Mouse (Mus musculus) gonadal fat pad, adult 2 months (tissue): ENCODE measurements around the gene Utrn. TPM values are rescaled to one million over a fixed set of nuclear protein-coding genes. Genes with fewer than 3 reads are reported as not detected.

Source experiments
- DNase-seq: peaks from one replicate; pipeline ENCODE4 v3.0.0-alpha.2; 2012; ENCODE audit warnings: low read depth
- polyA plus RNA-seq: library from polyadenylated mRNA; depleted of rRNA; stranded (reverse); fragments of >200 nt; gene quantifications from 2 replicates; pipeline ENCODE4 v1.2.3, GENCODE M21; 2012

Gene Utrn
- polyA plus RNA-seq, 1 experiment: 31.9 TPM

DNA sequence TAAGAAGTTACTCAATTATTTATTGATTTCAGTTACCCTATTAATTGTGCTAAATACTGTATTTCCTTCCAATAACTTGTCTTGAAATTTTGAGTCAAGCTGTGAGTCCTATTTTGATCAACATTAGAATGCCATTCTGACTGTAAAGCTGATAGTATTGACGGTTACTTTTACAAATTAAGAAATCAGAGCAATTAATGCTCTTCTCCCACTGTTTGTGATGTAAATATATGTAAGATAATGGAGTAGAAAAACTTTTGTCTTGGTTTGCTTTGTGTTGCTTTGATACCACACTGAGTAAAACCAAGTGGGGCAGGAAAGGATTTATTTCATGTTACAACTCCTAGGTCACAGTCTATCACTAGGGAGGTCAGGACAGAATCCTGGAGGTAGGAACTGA, 327.4 kb downstream of the Utrn start:
- DNase-seq: no peak

- DNase-seq: no peak
Measured at GRCm38 (mm10) chr10:12535272-12535671, 333.9 kb downstream of the Utrn start.

DNA sequence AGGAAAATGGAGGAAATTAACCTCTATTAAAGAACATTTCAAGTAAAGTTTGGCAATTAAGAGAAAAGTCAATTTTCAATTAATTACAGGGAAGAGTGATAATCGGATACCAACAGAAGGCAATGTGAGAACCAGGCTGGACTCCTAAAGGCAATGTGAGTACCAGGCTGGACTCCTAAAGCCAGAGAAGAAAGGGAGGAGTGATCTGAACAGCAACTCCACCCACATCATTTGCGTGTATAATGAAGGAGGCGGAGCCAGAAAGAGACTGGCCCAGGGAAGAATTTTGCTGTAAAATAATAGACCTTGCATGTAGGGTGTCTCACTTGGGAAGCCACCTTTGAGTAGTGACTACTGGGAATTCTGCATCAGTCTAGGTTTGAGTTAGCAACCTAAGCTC, 334.4 kb downstream of the Utrn start:
- DNase-seq: no peak

DNA sequence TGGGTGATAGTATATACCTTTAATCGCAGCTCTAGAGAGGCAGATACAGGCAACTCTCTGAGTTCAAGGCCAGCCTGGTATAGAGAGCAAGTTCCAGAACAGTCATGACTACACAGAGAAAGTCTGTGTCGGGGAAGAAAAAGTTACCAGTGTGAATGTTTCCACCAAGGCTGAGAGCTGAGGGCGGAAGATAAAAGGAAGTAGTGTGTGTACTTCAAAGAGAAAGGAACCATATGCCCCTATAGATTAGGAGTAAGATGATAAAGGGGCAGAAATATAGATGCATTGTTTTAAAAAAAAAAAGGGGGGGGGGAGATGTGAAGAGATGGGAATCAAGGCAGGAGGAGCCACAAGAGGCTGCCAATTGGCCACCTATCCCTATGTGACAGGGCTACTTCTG, 334.9 kb downstream of the Utrn start:
- no peak for DNase-seq

- DNase-seq: no peak
Measured at GRCm38 (mm10) chr10:12522078-12522477, 347.1 kb downstream of the Utrn start.

GRCm38 (mm10) chr10:12518162-12518561, 351.0 kb downstream of the Utrn start:
- no peak for DNase-seq

GRCm38 (mm10) chr10:12505568-12505967, 363.6 kb downstream of the Utrn start:
- no peak for DNase-seq

GRCm38 (mm10) chr10:12500489-12500888, 368.7 kb downstream of the Utrn start:
- no peak for DNase-seq

GRCm38 (mm10) chr10:12497555-12497954, 371.6 kb downstream of the Utrn start:
- no peak for DNase-seq

DNA sequence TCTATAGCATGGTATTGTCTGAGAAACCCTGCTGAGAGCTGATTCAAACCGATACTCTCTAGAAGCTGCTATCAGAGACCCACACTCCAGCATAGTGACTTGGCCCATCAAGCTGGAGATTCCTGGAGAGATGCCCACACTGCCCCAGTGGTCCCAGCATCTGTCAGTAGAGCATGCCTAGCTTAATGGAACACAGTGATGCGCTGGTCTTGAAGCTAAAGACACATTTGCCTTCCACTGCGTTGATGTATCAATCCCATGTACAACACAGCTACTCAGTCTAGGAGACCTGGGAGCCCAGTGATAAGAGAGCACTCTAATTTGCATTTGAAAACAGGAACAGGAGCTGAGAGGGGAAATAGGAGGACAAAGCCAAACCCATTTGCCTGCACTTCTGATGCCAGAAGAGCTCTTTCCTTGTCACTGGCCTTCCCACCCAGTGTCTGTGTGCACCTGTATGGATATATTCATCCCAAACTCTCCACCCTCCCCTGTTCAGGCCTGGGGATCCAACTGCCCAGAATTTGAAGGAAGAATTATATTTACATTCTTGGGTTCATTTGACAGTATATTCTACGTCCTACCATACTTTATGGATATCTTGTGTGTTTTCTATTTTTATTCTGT, 379.5 kb downstream of the Utrn start:
- no peak for DNase-seq

DNA sequence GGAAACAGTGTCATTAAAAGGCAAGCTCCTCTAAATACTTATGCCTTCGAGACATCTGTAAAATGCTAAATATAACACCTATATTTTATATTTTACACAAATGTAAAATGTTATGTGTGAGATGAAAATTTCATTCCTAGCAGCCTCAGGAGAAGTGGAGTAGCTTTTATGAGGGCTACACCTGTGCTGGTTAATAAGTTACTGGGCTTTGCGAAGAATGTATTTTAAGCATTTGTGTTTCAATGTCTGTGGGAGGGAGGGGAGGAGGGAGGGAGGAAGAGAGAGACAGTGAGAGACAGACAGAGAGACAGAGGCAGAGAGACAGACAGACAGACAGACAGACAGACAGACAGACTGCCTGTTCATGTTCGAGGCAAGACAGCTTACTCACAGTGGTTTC, 380.6 kb downstream of the Utrn start:
- DNase-seq: no peak

GRCm38 (mm10) chr10:12488117-12488516, 381.0 kb downstream of the Utrn start:
- DNase-seq: no peak

DNA sequence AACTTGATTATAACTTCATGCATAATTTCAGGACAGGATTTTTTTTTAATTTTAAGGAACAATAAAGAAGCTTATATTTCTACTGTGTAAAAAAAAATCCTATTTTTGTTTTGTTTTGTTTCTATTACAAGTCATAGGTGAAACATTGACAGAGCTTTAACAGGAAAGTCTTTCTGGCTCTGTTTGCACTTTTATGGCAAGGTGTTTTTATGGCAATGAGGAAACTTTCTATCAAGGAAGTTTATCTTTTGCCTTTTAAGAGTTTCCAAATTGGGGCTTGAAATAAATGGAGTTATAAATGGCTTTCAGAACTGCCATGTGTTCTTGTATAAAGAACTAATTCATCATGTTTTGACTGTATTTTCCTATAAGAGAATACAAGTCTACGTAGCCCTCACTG, 385.7 kb downstream of the Utrn start:
- DNase-seq: no peak

GRCm38 (mm10) chr10:12482975-12483374, 386.2 kb downstream of the Utrn start:
- no peak for DNase-seq

DNA sequence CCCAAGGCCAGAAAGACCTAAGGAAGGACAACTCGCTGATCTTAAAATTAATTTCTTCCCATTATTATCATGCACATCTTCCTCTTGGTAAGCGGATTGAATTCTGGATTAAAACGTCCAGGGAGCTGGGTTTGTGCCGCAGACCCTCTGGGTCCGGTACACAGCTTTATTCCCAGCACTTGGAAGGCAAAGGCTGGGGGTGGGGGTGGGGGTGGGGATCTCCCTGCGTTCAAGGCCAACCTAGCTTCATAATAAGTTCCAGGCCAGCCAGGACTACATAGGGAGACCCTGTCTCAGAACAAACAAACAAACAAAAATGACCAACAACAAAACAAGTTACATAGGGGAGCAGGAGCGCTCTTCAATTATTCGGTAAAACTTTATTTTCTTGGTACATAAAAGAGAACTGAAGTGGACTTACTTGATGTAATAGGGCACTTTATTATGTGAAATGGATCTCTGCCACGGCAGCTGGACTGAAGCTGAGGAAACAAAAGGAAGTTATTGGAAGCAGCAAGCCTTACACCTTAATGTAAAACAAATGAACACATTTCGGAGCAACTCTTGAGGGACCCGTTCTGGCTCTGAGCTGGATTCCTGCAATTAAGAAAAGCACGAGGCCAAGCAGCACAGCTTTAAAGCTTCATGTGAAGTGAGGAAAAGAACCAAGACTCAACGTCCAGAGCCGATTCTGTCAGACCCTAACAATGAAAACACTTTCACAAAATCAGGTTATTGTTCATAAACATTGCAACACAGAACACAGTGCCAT, 394.1 kb downstream of the Utrn start:
- DNase-seq: no peak

DNA sequence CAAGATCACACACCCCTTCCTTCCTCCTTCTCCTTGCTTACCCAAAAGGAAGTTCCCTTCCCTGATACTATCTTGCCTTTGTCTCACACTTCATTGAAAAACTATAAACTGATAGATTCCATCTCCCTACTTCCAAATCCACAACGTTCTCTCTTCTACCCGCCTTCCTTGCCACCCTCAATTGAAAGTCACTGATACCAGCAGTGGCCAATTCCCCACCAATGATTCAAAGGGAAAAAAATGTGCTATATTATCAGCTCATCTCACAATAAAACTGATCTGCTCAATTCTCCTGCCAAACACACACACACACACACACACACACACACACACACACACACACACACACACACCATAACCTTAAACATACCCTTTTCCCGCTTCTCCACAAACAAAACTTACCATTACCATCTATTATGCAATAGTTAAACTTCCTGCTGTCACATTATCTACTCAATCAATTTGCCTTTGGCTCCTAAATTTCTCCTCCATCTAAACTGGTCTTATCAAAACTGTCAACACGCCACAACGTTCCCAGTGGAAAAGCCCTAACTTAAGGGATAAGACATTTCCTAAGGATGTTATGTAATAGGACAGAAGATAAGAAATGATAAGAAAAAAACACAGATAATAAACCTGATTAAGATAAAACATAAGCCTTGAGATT, 399.6 kb downstream of the Utrn start:
- no peak for DNase-seq

- DNase-seq: no peak
Measured at GRCm38 (mm10) chr10:12467544-12467943, 401.6 kb downstream of the Utrn start.

DNA sequence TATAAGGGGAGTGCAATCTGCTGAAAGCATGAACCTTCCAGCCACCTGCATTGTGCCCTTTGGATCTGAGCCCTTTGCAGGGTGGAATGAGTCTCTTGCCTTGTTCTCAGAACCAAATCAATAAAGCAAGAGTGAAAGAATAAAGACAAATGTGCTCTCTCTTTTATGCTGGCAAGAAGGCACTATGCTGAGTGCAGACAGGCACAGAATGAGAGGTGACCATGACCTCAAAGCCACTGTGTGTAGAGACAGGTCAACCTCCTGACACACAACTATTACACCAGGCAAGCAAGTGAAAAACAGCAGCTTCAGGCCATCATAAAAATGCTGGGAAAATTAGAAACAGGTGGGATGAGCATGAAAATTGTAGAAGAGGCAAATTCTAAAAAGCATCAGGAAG, 408.2 kb downstream of the Utrn start:
- no peak for DNase-seq

DNA sequence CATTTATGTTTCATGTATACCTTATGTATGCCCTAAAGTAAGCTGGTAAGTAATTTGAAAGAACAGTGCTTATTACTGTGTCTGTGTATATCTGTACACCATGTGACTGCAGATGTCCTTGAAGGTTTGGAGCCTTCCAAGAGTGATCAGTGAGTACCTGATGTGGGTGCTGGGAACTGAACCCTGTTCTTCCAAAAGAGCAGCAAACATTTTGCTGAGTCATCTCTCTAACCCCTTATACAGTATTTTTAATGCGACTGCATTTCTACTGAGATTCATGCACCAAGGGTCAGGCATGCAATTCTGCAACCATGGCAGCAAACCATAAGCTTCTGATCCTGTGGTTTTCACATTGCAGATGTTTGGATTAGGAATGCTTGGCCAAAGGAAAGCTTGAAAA, 412.3 kb downstream of the Utrn start:
- DNase-seq: no peak

- no peak for DNase-seq
Measured at GRCm38 (mm10) chr10:12452641-12453040, 416.5 kb downstream of the Utrn start.

DNA sequence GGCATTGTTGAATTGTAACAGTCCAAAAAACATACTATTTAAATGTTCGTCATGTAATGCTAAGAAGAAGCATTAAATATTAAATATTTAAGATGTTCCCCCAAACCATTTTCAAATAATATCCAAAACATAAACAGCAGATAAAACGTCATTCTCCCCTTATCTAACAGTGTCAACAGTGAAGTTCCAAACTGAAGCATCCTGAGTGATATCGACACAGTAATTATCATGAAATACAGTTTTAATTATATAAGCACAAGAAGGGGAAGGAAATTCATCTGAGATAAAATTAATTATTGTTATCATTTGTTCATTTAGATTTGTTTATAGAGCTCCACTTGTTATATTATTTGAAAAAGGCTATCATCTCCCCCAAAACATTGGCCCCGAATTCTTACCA, 425.0 kb downstream of the Utrn start:
- DNase-seq: no peak

- no peak for DNase-seq
Measured at GRCm38 (mm10) chr10:12433161-12433560, 436.0 kb downstream of the Utrn start.

GRCm38 (mm10) chr10:12430399-12430798, 438.8 kb downstream of the Utrn start:
- DNase-seq: no peak
